Mouse (Mus musculus): Measurements from ENCODE around the gene Igfn1. TPM values are rescaled to one million over a fixed set of nuclear protein-coding genes. Genes with fewer than 3 reads are reported as not detected.

Gene Igfn1
- polyA plus RNA-seq, 1 experiment, result 0.78 TPM

DNA sequence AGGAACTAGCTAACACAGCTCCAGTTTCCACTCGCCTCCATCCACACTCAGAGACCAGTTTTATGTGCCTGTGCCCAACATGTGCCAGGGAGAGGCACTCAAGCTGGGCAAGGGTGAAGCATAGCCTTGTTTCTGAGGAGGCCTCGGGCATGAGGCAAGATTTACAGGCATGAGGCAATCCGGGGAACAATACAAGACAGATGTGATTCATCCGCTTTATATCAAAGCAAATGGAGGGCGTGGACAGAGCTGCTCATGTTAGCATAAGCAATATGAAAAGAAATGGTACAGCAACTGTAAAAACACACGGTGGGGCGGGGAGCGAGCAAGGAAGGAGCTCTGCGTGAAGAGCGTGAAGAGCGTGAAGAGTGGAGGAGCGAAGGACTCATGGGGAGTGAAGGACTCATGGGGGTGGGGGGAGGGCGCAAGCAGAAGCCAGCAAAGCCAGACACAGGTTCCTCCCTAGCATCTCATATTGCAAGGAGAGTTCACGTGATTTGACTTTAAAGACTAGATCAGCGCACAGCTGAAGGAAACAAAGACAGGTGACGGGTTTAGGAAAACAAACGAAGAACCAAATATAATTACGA lies 72.3 kb downstream of the Igfn1 start:
- H3K27me3 ChIP-seq (replicated peaks; ENCODE audit: control insufficient read depth, insufficient read depth, low read length), result no peaks in the 10 kb centered on the region
- H3K4me3 ChIP-seq (ENCODE audit: insufficient read depth, low read depth, low read length), result no peak overlapping the region
- WGBS, result 43% methylated on average over 18 of the region's 18 CpGs
- TF ChIP-seq CTCF (conservative IDR thresholded peaks at IDR 0.05; ENCODE audit: insufficient read depth, insufficient read length, low read depth, low read length), result no peak
- TF ChIP-seq POLR2A (IDR thresholded peaks at IDR 0.05; ENCODE audit: low read depth, low read length), result no peak
- H3K4me1 ChIP-seq (ENCODE audit: control insufficient read depth, insufficient read depth, low read length), result no peaks in the 10 kb centered on the region
- H3K36me3 ChIP-seq (ENCODE audit: control insufficient read depth, insufficient read depth, low read length), result no peaks in the 10 kb centered on the region
- no peak for DNase-seq
- no peak overlapping the region for H3K27ac ChIP-seq (ENCODE audit: insufficient read depth, low read depth, low read length)

GRCm38 (mm10) chr1:135929876-135930275 lies 76.3 kb downstream of the Igfn1 start:
- WGBS, result 59% methylated on average over 3 of the region's 3 CpGs
- TF ChIP-seq POLR2A (IDR thresholded peaks at IDR 0.05; ENCODE audit: low read depth, low read length), result no peak
- no peak for TF ChIP-seq CTCF (conservative IDR thresholded peaks at IDR 0.05; ENCODE audit: insufficient read depth, insufficient read length, low read depth, low read length)
- Histone ChIP-seq H3K4me1 (ENCODE audit: control insufficient read depth, insufficient read depth, low read length) (no peaks in the 10 kb centered on the region), H3K4me3 (ENCODE audit: insufficient read depth, low read depth, low read length) (no peak overlapping the region), H3K27ac (ENCODE audit: insufficient read depth, low read depth, low read length) (no peak overlapping the region), H3K27me3 (replicated peaks; ENCODE audit: control insufficient read depth, insufficient read depth, low read length) (no peaks in the 10 kb centered on the region), H3K36me3 (ENCODE audit: control insufficient read depth, insufficient read depth, low read length) (no peaks in the 10 kb centered on the region)
- no peak for DNase-seq

DNA sequence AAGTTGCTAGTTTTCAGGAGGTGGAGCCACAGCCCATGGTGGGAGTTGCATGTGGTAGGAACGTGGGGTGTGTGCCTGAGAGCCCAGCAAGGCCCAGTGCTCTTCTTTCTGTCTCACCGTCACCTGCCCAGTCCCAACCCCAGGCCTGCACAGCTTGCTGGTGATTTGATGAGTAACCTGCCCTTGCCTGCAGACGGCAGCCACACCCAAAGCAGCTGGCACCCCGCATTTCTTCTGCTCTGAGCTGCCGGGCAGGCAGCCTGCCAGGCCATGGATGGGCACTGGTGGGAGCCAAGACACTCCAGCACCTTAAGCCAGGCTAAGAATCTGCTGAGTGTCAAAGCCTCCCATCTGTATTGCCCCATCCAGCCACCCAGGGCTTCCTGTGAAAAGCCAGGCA lies 80.3 kb downstream of the Igfn1 start:
- H3K36me3 ChIP-seq (ENCODE audit: control insufficient read depth, insufficient read depth, low read length), result no peaks in the 10 kb centered on the region
- no peak overlapping the region for H3K4me3 ChIP-seq (ENCODE audit: insufficient read depth, low read depth, low read length)
- H3K27me3 ChIP-seq (replicated peaks; ENCODE audit: control insufficient read depth, insufficient read depth, low read length), result no peaks in the 10 kb centered on the region
- 67% methylated on average over 5 of the region's 5 CpGs for WGBS
- no peak overlapping the region for H3K27ac ChIP-seq (ENCODE audit: insufficient read depth, low read depth, low read length)
- H3K4me1 ChIP-seq (ENCODE audit: control insufficient read depth, insufficient read depth, low read length), result no peaks in the 10 kb centered on the region
- no peak for DNase-seq
- no peak for TF ChIP-seq POLR2A (IDR thresholded peaks at IDR 0.05; ENCODE audit: low read depth, low read length)
- TF ChIP-seq CTCF (conservative IDR thresholded peaks at IDR 0.05; ENCODE audit: insufficient read depth, insufficient read length, low read depth, low read length), result no peak

- no peaks in the 10 kb centered on the region for H3K27me3 ChIP-seq (replicated peaks; ENCODE audit: control insufficient read depth, insufficient read depth, low read length)
- no peak for TF ChIP-seq CTCF (conservative IDR thresholded peaks at IDR 0.05; ENCODE audit: insufficient read depth, insufficient read length, low read depth, low read length)
- TF ChIP-seq POLR2A (IDR thresholded peaks at IDR 0.05; ENCODE audit: low read depth, low read length), result no peak
- H3K4me1 ChIP-seq (ENCODE audit: control insufficient read depth, insufficient read depth, low read length), result no peaks in the 10 kb centered on the region
- no peak for DNase-seq
- no peaks in the 10 kb centered on the region for H3K36me3 ChIP-seq (ENCODE audit: control insufficient read depth, insufficient read depth, low read length)
- WGBS, result 66% methylated on average over 5 of the region's 5 CpGs
- H3K4me3 ChIP-seq (ENCODE audit: insufficient read depth, low read depth, low read length), result no peak overlapping the region
- H3K27ac ChIP-seq (ENCODE audit: insufficient read depth, low read depth, low read length), result no peak overlapping the region
Measured at GRCm38 (mm10) chr1:135924377-135924994, 81.7 kb downstream of the Igfn1 start.

- H3K27me3 ChIP-seq (replicated peaks; ENCODE audit: control insufficient read depth, insufficient read depth, low read length), result no peaks in the 10 kb centered on the region
- TF ChIP-seq CTCF (conservative IDR thresholded peaks at IDR 0.05; ENCODE audit: insufficient read depth, insufficient read length, low read depth, low read length) (no peak), POLR2A (IDR thresholded peaks at IDR 0.05; ENCODE audit: low read depth, low read length) (no peak)
- no peak for DNase-seq
Measured at GRCm38 (mm10) chr1:135923229-135923628, 82.9 kb downstream of the Igfn1 start.

GRCm38 (mm10) chr1:135918644-135919407 lies 87.3 kb downstream of the Igfn1 start, which contains the start of gene Pkp1:
TSS of gene Pkp1 (minus strand) at chr1:135919207.
- Histone ChIP-seq H3K27ac (ENCODE audit: insufficient read depth, low read depth, low read length) (no peak within 1 kb of the TSS), H3K27me3 (replicated peaks; ENCODE audit: control insufficient read depth, insufficient read depth, low read length) (no peaks in the 10 kb centered on the region), H3K4me1 (ENCODE audit: control insufficient read depth, insufficient read depth, low read length) (no peaks in the 10 kb centered on the region), H3K4me3 (ENCODE audit: insufficient read depth, low read depth, low read length) (no peak within 1 kb of the TSS), H3K36me3 (ENCODE audit: control insufficient read depth, insufficient read depth, low read length) (no peaks in the 10 kb centered on the region)
- 2% methylated on average over 64 of the region's 67 CpGs for WGBS
- no peak for DNase-seq
- TF ChIP-seq POLR2A (IDR thresholded peaks at IDR 0.05; ENCODE audit: low read depth, low read length), result no peak
- no peak for TF ChIP-seq CTCF (conservative IDR thresholded peaks at IDR 0.05; ENCODE audit: insufficient read depth, insufficient read length, low read depth, low read length)

More at GRCm38 (mm10) chr1:135923229-135923628, 82.9 kb downstream of the Igfn1 start:
- 79% methylated on average over 7 of the region's 7 CpGs for WGBS
- Histone ChIP-seq H3K4me1 (ENCODE audit: control insufficient read depth, insufficient read depth, low read length) (no peaks in the 10 kb centered on the region), H3K4me3 (ENCODE audit: insufficient read depth, low read depth, low read length) (no peak overlapping the region), H3K27ac (ENCODE audit: insufficient read depth, low read depth, low read length) (no peak overlapping the region), H3K36me3 (ENCODE audit: control insufficient read depth, insufficient read depth, low read length) (no peaks in the 10 kb centered on the region)

- no peak overlapping the region for H3K4me3 ChIP-seq (ENCODE audit: insufficient read depth, low read depth, low read length)
- TF ChIP-seq POLR2A (IDR thresholded peaks at IDR 0.05; ENCODE audit: low read depth, low read length) (no peak), CTCF (conservative IDR thresholded peaks at IDR 0.05; ENCODE audit: insufficient read depth, insufficient read length, low read depth, low read length) (no peak)
- peak; percentile 1 for DNase-seq
- H3K27ac ChIP-seq (ENCODE audit: insufficient read depth, low read depth, low read length), result no peak overlapping the region
- WGBS, result 22% methylated on average over 5 of the region's 5 CpGs
- no peaks in the 10 kb centered on the region for H3K4me1 ChIP-seq (ENCODE audit: control insufficient read depth, insufficient read depth, low read length)
- no peaks in the 10 kb centered on the region for H3K27me3 ChIP-seq (replicated peaks; ENCODE audit: control insufficient read depth, insufficient read depth, low read length)
- no peaks in the 10 kb centered on the region for H3K36me3 ChIP-seq (ENCODE audit: control insufficient read depth, insufficient read depth, low read length)
Measured at GRCm38 (mm10) chr1:135917206-135917605, 88.9 kb downstream of the Igfn1 start.

All from kidney, adult 2 months (tissue).